Mouse (Mus musculus) MEL (cell line): Measurements from ENCODE around the gene Pfpl. TPM values are rescaled to one million over a fixed set of nuclear protein-coding genes. Genes with fewer than 3 reads are reported as not detected.

ENCODE experiments used
- DNase-seq: peaks from one replicate; pipeline ENCODE4 v3.0.0; 2011; ENCODE audit warnings: low read depth, low spot score
- H3K27ac ChIP-seq: 2 replicates; pipeline ENCODE4 v1.5.1; 2012; ENCODE audit warnings: low read depth, mild to moderate bottlenecking, control low read depth, low read length, moderate library complexity; ENCODE audit not compliant: control insufficient read depth
- H3K27me3 ChIP-seq, 2 experiments: fragments of 150-350 bp in 1 of 2; sonication (generic) in 1 of 2; 2 replicates each; pipeline ENCODE4 v1.6.1; 2012; ENCODE audit warnings: low read length in 2 of 2, mild to moderate bottlenecking in 2 of 2, improper control_type of control experiment in 1 of 2, moderate library complexity in 1 of 2; ENCODE audit not compliant: insufficient read depth in 2 of 2, control insufficient read depth in 1 of 2
- H3K36me3 ChIP-seq, 2 experiments: 2 replicates each; pipeline ENCODE4 v1.6.1; 2012 to 2014; ENCODE audit warnings: low read length in 2 of 2, improper control_type of control experiment in 1 of 2, inconsistent platforms in 1 of 2, mild to moderate bottlenecking in 1 of 2; ENCODE audit not compliant: insufficient read depth in 2 of 2, control insufficient read depth in 1 of 2
- H3K4me1 ChIP-seq, 2 experiments: fragments of 150-350 bp in 1 of 2; sonication (generic) in 1 of 2; 2 replicates each; pipeline ENCODE4 v1.6.1; 2012; ENCODE audit warnings: low read length in 2 of 2, improper control_type of control experiment in 1 of 2, mild to moderate bottlenecking in 1 of 2; ENCODE audit not compliant: insufficient read depth in 2 of 2, control insufficient read depth in 1 of 2
- H3K4me3 ChIP-seq, 2 experiments: fragments of 150-350 bp in 1 of 2; sonication (generic) in 1 of 2; 2 replicates each; pipeline ENCODE4 v1.5.1; 2012; ENCODE audit warnings: low read depth in 2 of 2, low read length in 2 of 2, mild to moderate bottlenecking in 2 of 2, moderate library complexity in 2 of 2, control low read depth in 1 of 2, improper control_type of control experiment in 1 of 2; ENCODE audit not compliant: control insufficient read depth in 1 of 2, insufficient read depth in 1 of 2
- H3K79me2 ChIP-seq: 2 replicates; pipeline ENCODE4 v1.6.1; 2012; ENCODE audit warnings: mild to moderate bottlenecking, low read length, moderate library complexity; ENCODE audit not compliant: control insufficient read depth, poor library complexity, insufficient read depth
- H3K9ac ChIP-seq: 2 replicates; pipeline ENCODE4 v1.6.1; 2012; ENCODE audit warnings: low read depth, mild to moderate bottlenecking, control low read depth, low read length, moderate library complexity; ENCODE audit not compliant: control insufficient read depth, poor library complexity, severe bottlenecking
- H3K9me3 ChIP-seq: fragments of 150-350 bp; sonication (generic); replicated peaks from 2 replicates; pipeline ENCODE4 v1.6.1; 2012; ENCODE audit warnings: mild to moderate bottlenecking, low read length, improper control_type of control experiment, moderate library complexity; ENCODE audit not compliant: insufficient read depth
- ELF1 ChIP-seq: IDR thresholded peaks from 2 replicates; pipeline ENCODE4 v1.6.1; 2014; ENCODE audit warnings: low read depth, mild to moderate bottlenecking, inconsistent platforms, low read length, improper control_type of control experiment, moderate library complexity
- EP300 ChIP-seq, 2 experiments: IDR thresholded peaks; 2 replicates each; pipeline ENCODE4 v1.6.1; 2011; ENCODE audit warnings: improper control_type of control experiment in 2 of 2, low read length in 2 of 2, low read depth in 1 of 2, mild to moderate bottlenecking in 1 of 2
- GABPA ChIP-seq: IDR thresholded peaks from 2 replicates; pipeline ENCODE4 v1.6.1; 2012; ENCODE audit warnings: low read depth, mild to moderate bottlenecking, inconsistent platforms, low read length, improper control_type of control experiment, moderate library complexity
- GATA1 ChIP-seq: IDR thresholded peaks from 2 replicates; pipeline ENCODE4 v1.6.1; 2011; ENCODE audit warnings: low read depth, low read length, improper control_type of control experiment
- JUND ChIP-seq: IDR thresholded peaks from 2 replicates; pipeline ENCODE4 v1.6.1; 2011; ENCODE audit warnings: low read depth, mild to moderate bottlenecking, improper control_type of control experiment, low read length
- MAFK ChIP-seq: IDR thresholded peaks from 2 replicates; pipeline ENCODE4 v1.6.1; 2011; ENCODE audit warnings: low read depth, mild to moderate bottlenecking, low read length, improper control_type of control experiment, borderline replicate concordance
- MAZ ChIP-seq: IDR thresholded peaks from 2 replicates; pipeline ENCODE4 v1.6.1; 2012; ENCODE audit warnings: low read depth, mild to moderate bottlenecking, inconsistent platforms, low read length, improper control_type of control experiment
- MEF2A ChIP-seq: IDR thresholded peaks from 2 replicates; pipeline ENCODE4 v1.6.1; 2014; ENCODE audit warnings: low read depth, mild to moderate bottlenecking, inconsistent platforms, low read length, improper control_type of control experiment; ENCODE audit not compliant: poor library complexity, insufficient replicate concordance, severe bottlenecking; ENCODE audit errors: extremely low read depth
- MYC ChIP-seq: IDR thresholded peaks from 2 replicates; pipeline ENCODE4 v1.6.1; 2011; ENCODE audit warnings: low read depth, mild to moderate bottlenecking, low read length, improper control_type of control experiment, moderate library complexity
- NELFE ChIP-seq: IDR thresholded peaks from 2 replicates; pipeline ENCODE4 v1.6.1; 2011; ENCODE audit warnings: low read depth, low read length, improper control_type of control experiment
- NRF1 ChIP-seq: IDR thresholded peaks from 2 replicates; pipeline ENCODE4 v1.6.1; 2014; ENCODE audit warnings: low read depth, mild to moderate bottlenecking, inconsistent platforms, low read length, improper control_type of control experiment, moderate library complexity; ENCODE audit not compliant: poor library complexity, insufficient read depth, severe bottlenecking
- POLR2A ChIP-seq, 2 experiments: IDR thresholded peaks; 2 replicates each; pipeline ENCODE4 v1.6.1; 2011 to 2012; ENCODE audit warnings: low read length in 2 of 2, mild to moderate bottlenecking in 2 of 2, control low read depth in 1 of 2, improper control_type of control experiment in 1 of 2, low read depth in 1 of 2, moderate library complexity in 1 of 2; ENCODE audit not compliant: control insufficient read depth in 1 of 2, insufficient read depth in 1 of 2, poor library complexity in 1 of 2
- POLR2AphosphoS5 ChIP-seq: IDR thresholded peaks from 2 replicates; pipeline ENCODE4 v1.6.1; 2012; ENCODE audit warnings: low read depth, borderline replicate concordance, mild to moderate bottlenecking, inconsistent platforms, low read length, moderate library complexity, mixed read lengths
- RAD21 ChIP-seq: IDR thresholded peaks from 2 replicates; pipeline ENCODE4 v1.6.1; 2011; ENCODE audit warnings: mild to moderate bottlenecking, low read depth, low read length, improper control_type of control experiment
- RCOR1 ChIP-seq: IDR thresholded peaks from 2 replicates; pipeline ENCODE4 v1.6.1; 2012; ENCODE audit warnings: low read depth, mild to moderate bottlenecking, inconsistent platforms, low read length, improper control_type of control experiment
- SIN3A ChIP-seq: IDR thresholded peaks from 2 replicates; pipeline ENCODE4 v1.6.1; 2012; ENCODE audit warnings: low read length, improper control_type of control experiment, inconsistent platforms
- SMC3 ChIP-seq: IDR thresholded peaks from 2 replicates; pipeline ENCODE4 v1.6.1; 2011; ENCODE audit warnings: low read depth, low read length, improper control_type of control experiment
- TAL1 ChIP-seq: IDR thresholded peaks from 2 replicates; pipeline ENCODE4 v1.6.1; 2012; ENCODE audit warnings: mild to moderate bottlenecking, inconsistent platforms, low read length, moderate library complexity, mixed read lengths
- ZKSCAN1 ChIP-seq: IDR thresholded peaks from 2 replicates; pipeline ENCODE4 v1.6.1; 2012; ENCODE audit warnings: low read depth, mild to moderate bottlenecking, inconsistent platforms, low read length, improper control_type of control experiment, moderate library complexity
- ZMIZ1 ChIP-seq: IDR thresholded peaks from 2 replicates; pipeline ENCODE4 v1.6.1; 2012; ENCODE audit warnings: low read depth, mild to moderate bottlenecking, inconsistent platforms, low read length, improper control_type of control experiment, moderate library complexity
- polyA plus RNA-seq, 2 experiments: library from polyadenylated mRNA; stranded (reverse) in 1 of 2; unstranded in 1 of 2; fragments of >175 nt in 1 of 2; fragments of >200 nt in 1 of 2; gene quantifications; 2 replicates each; pipeline versions ENCODE4 v1.2.1 to v1.2.4; 2012; ENCODE audit warnings: low replicate concordance in 2 of 2, low read depth in 1 of 2; ENCODE audit not compliant: insufficient read length in 2 of 2, insufficient read depth in 1 of 2, missing spikeins in 1 of 2
- total RNA-seq: library from RNA; depleted of rRNA; stranded (reverse); fragments of 300-350 nt; gene quantifications from 2 replicates; pipeline ENCODE4 v1.2.3, GENCODE M21; 2012

The Pfpl gene
- total and polyA plus RNA-seq, 3 experiments, result not detected

DNA sequence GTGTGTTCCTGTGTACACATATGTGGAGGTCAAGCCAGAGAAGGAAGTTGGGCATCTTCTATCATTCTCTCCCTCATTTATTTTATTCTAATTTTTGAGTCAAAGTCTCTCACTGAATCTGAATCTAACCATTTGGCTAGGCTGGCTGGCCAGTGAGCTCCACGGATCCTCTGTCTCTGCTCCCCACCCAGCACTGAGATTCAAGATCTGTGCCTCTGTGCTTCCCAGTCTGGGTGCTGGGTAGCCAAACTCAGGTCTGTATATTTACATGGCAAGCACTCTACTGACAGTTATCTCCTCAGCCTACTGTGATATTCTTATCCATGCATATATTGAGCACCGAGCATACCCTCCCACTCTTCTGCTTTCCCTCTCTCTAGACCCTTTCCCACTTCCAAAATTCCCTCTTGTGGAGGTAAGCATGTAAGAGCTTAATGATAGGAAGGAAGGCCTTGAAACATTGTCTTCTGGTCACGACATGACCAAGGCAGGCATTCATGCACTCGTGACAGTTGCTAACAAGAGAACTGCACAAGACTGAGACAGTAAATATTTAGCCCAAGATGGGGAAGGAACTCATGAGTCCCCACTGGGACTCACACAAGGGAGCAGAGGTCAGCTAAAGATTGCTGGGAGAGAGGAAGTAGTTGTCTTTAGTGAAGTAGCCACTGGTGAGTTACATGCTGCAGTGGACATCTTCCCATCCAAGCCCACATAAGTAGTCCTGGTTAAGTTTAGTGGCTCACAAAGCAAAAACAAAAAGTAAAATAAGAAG, 8.2 kb downstream of the Pfpl start:
- no peak for DNase-seq
- Histone ChIP-seq H3K27ac (no peak overlapping the region), H3K4me3 (no peak overlapping the region), H3K9ac (no peak overlapping the region), H3K36me3 (no peaks in the 10 kb centered on the region), H3K79me2 (no peaks in the 10 kb centered on the region), H3K27me3 (peaks cover 0 to 2% of the 10 kb centered on the region in 2 experiments; a peak in 1 of 4 replicates), H3K4me1 (no peaks in the 10 kb centered on the region), H3K9me3 (no peaks in the 10 kb centered on the region)
- TF ChIP-seq ZKSCAN1 (no peak), POLR2A (IDR thresholded peaks at IDR 0.05; ENCODE audit: control insufficient read depth in 1 of 2, insufficient read depth in 1 of 2, low read depth in 1 of 2, low read length in 2 of 2, poor library complexity in 1 of 2) (no peak)

DNA sequence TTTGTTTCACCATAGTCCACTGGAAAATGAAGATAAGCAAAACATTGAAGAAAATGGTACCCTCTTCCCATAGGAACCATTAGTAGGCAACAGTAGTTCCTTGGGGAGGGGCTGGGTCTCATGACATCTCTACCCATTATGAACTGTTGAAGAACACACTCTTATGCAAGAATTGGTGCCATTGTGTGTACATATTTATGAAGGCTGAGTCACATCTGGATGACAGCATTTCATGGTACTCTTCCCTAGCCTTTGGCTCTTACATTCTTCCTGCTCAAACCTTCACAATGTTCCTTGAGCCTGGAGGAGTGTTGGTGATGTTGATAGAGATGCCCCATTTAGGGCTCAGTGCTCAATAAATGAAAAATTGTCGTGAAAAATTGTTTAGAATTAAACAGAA, 11.9 kb downstream of the Pfpl start:
- TF ChIP-seq RCOR1 (no peak), TAL1 (no peak), ELF1 (no peak), SIN3A (no peak), NELFE (no peak), EP300 (IDR thresholded peaks at IDR 0.05; ENCODE audit: low read depth in 1 of 2, low read length in 2 of 2) (no peak), MYC (no peak), GATA1 (no peak), MEF2A (no peak)
- TF ChIP-seq, all 39 proteins: peak for 0
- Histone ChIP-seq H3K4me1 (no peaks in the 10 kb centered on the region), H3K27me3 (peaks cover 2 to 3% of the 10 kb centered on the region in 2 experiments; a peak in 2 of 4 replicates), H3K36me3 (no peaks in the 10 kb centered on the region), H3K4me3 (no peak overlapping the region), H3K79me2 (no peaks in the 10 kb centered on the region), H3K9me3 (no peaks in the 10 kb centered on the region), H3K9ac (no peak overlapping the region), H3K27ac (no peak overlapping the region)
- no peak for DNase-seq

DNA sequence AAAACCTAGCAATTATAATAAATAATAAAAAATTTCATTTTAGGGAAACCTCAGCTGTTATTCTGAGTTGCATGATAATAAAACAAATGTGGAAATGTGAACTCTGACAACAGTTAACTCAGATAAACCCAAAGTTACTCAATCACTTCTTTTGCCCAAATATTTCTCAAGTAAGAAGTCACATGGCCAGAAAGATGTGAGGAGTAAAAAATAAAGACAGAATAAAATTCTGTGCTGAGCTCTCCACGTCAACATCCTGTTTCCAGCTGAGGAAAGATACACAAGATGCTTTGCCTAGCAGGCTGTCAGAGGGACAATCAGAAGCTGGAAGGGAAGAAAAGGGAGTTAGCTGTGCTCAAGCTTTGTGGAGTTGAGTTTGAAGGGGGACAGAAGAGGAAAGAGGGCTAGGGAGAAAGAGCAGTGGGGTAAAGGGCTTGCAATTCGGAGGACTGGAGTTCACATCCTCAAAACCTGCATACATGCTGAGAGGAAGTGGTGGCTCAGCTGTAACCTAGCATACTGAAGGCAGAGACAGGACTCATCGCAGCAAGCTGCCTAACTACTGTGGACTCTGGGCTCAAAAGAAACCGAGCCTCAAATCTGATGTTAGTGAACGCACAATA, 12.5 kb downstream of the Pfpl start:
- Histone ChIP-seq H3K9me3 (no peaks in the 10 kb centered on the region), H3K4me3 (no peak overlapping the region), H3K4me1 (no peaks in the 10 kb centered on the region), H3K79me2 (no peaks in the 10 kb centered on the region), H3K27me3 (peaks cover 2 to 4% of the 10 kb centered on the region in 2 experiments; a peak in 2 of 4 replicates), H3K9ac (no peak overlapping the region), H3K36me3 (no peaks in the 10 kb centered on the region), H3K27ac (no peak overlapping the region)
- TF ChIP-seq ZMIZ1, result no peak
- no peak for TF ChIP-seq JUND
- no peak for TF ChIP-seq TAL1
- TF ChIP-seq NRF1, result no peak
- TF ChIP-seq RAD21, result no peak
- no peak for TF ChIP-seq SMC3
- no peak for TF ChIP-seq MAZ
- TF ChIP-seq MAFK, result no peak
- TF ChIP-seq NELFE, result no peak
- no peak for TF ChIP-seq GABPA
- TF ChIP-seq POLR2AphosphoS5, result no peak
- DNase-seq, result no peak
